9 mouse cellular contexts compared by ENCODE assay signal in genomic region chr13:48679351-48679750, GRCm38 (mm10). TPM values are rescaled to one million over a fixed set of nuclear protein-coding genes. Genes with fewer than 3 reads are reported as not detected.
DNase-seq lines count a peak whose midpoint lies in the region; ATAC-seq and TF ChIP-seq lines count a peak whose summit lies in the region.
"Had no signal": no experiment of that assay in that cellular context is flagged by ENCODE, and none has a peak within 500 bp of the region (broad histone marks: within the 10 kb centered on the region; RNA-seq: fewer than 3 reads in every experiment).

No protein-coding gene starts in this region.

- no peak for DNase-seq in heart, postnatal 0 days (ENCODE audit: low spot score)
- no peak for DNase-seq in heart, postnatal 25 days (ENCODE audit: low spot score)
- DNase-seq in 3T3-L1 (ENCODE audit: low read depth, low spot score) = peak; percentile 27
- DNase-seq in adipocyte (ENCODE audit: low spot score) = peak; percentile 12
- DNase-seq in limb, embryonic 10.5 days (ENCODE audit: low spot score) = peak; percentile 54
- no peak for DNase-seq in left cerebral cortex, postnatal 25 days (ENCODE audit: low spot score in 2 of 2)
- no peak for DNase-seq in Muller cell, postnatal 12 days (ENCODE audit: inconsistent ontology term)
- no peak for DNase-seq in heart, postnatal 36 days

- peaks cover 27% of the 10 kb centered on the region; the same call in 1 of the 2 replicates for H3K27me3 ChIP-seq in heart, postnatal 0 days (ENCODE audit: control insufficient read depth, insufficient read depth, low read length)
- peaks cover 66% of the 10 kb centered on the region for H3K27me3 ChIP-seq in limb, embryonic 10.5 days (ENCODE audit: low read depth, poor library complexity, severe bottlenecking)

- H3K9me3 ChIP-seq in heart, postnatal 0 days (replicated peaks; ENCODE audit: control insufficient read depth, low read length) = no peaks in the 10 kb centered on the region
- H3K9me3 ChIP-seq in limb, embryonic 10.5 days (replicated peaks) = no peaks in the 10 kb centered on the region
- H3K9me3 ChIP-seq: midbrain, embryonic 10.5 days had no signal

- peak; percentile 40 for TF ChIP-seq CTCF in heart, postnatal 0 days (IDR thresholded peaks at IDR 0.05; ENCODE audit: low read depth)

- H3K9ac ChIP-seq in heart, postnatal 0 days (replicated peaks; ENCODE audit: low read depth, low read length) = no peak overlapping the region

- WGBS in heart, postnatal 0 days = 19% methylated on average over 1 of the region's 1 CpGs
- 41% methylated on average over 1 of the region's 1 CpGs for WGBS in limb, embryonic 10.5 days

- no peak overlapping the region for H3K27ac ChIP-seq in heart, postnatal 0 days (ENCODE audit: low read depth)
- no peak overlapping the region for H3K27ac ChIP-seq in limb, embryonic 10.5 days
- H3K27ac ChIP-seq: midbrain, embryonic 10.5 days had no signal

- H3K4me1 ChIP-seq in heart, postnatal 0 days (ENCODE audit: control insufficient read depth, insufficient read depth) = no peaks in the 10 kb centered on the region
- peaks cover 5% of the 10 kb centered on the region; the same call in 1 of the 2 replicates for H3K4me1 ChIP-seq in limb, embryonic 10.5 days
- H3K4me1 ChIP-seq: midbrain, embryonic 10.5 days had no signal

- no peak for ATAC-seq in heart, postnatal 0 days (ENCODE audit: insufficient read depth, low read depth)

- intact Hi-C loops in heart, postnatal 25 days (cut with DNase I) = no loop called here
- intact Hi-C loops in left cerebral cortex, postnatal 25 days (cut with DNase I) = no loop called here
- intact Hi-C loops in heart, postnatal 36 days (cut with DNase I) = no loop called here

- H3K4me2 ChIP-seq in heart, postnatal 0 days (ENCODE audit: low read depth, low read length) = no peak overlapping the region

- H3K4me3 ChIP-seq in heart, postnatal 0 days (ENCODE audit: low read depth, low read length) = no peak overlapping the region
- H3K4me3 ChIP-seq in limb, embryonic 10.5 days = no peak overlapping the region
- H3K4me3 ChIP-seq: midbrain, embryonic 10.5 days had no signal

- H3K36me3 ChIP-seq in heart, postnatal 0 days (replicated peaks; ENCODE audit: control insufficient read depth, insufficient read depth, low read length) = no peaks in the 10 kb centered on the region
- H3K36me3 ChIP-seq in limb, embryonic 10.5 days = no peaks in the 10 kb centered on the region
- H3K36me3 ChIP-seq: midbrain, embryonic 10.5 days had no signal

- TF ChIP-seq EP300 in heart, postnatal 0 days (IDR thresholded peaks at IDR 0.05; ENCODE audit: low read depth) = no peak

RNA-seq across cellular contexts. Expression of gene Barx1, which starts 16.6 kb away (rescaled TPM):
- total RNA-seq in heart, postnatal 0 days (2014; rRNA removed; ENCODE audit: low replicate concordance) = not detected in 2 replicates
- polyA plus RNA-seq in heart, postnatal 0 days (2015; fragmentation: Nextera tagmentation; extraction: Ambion mirVana) = 0.08 TPM in 1 of 2 replicates, not detected in the other
- total RNA-seq in heart, postnatal 25 days (2021) = not detected
- polyA plus RNA-seq in limb, embryonic 10.5 days (2016; fragmentation: Nextera tagmentation; extraction: Ambion mirVana) = 0.16 and 4.1 TPM in 2 replicates
- not detected for total RNA-seq in left cerebral cortex, postnatal 25 days (2021)
- not detected for total RNA-seq in heart, postnatal 36 days (2021)

RNA-seq across cellular contexts. Expression of gene Ptpdc1, which starts 53.9 kb away (rescaled TPM):
- 5.6 and 5.7 TPM in 2 replicates for total RNA-seq in heart, postnatal 0 days (2014; rRNA removed; ENCODE audit: low replicate concordance)
- 3.1 and 3.5 TPM in 2 replicates for polyA plus RNA-seq in heart, postnatal 0 days (2015; fragmentation: Nextera tagmentation; extraction: Ambion mirVana)
- total RNA-seq in heart, postnatal 25 days (2021) = 1 to 10 TPM; 4.6 to 6.0 TPM
- 6.0 and 10.9 TPM in 2 replicates for polyA plus RNA-seq in limb, embryonic 10.5 days (2016; fragmentation: Nextera tagmentation; extraction: Ambion mirVana)
- 10 to 100 TPM; 25.0 to 25.8 TPM for total RNA-seq in left cerebral cortex, postnatal 25 days (2021)
- 1 to 10 TPM; 4.6 to 5.4 TPM for total RNA-seq in heart, postnatal 36 days (2021)

Comparison
In these comparisons a context has a peak if more than half of its experiments do, and no peak if none do; other contexts are left out.
1. DNase-seq: peak in 3T3-L1 (single experiment), adipocyte (single experiment) and limb, embryonic 10.5 days (single experiment); none in heart, postnatal 0 days (single experiment), heart, postnatal 25 days (single experiment), left cerebral cortex, postnatal 25 days (0 of 2), Muller cell, postnatal 12 days (single experiment) and heart, postnatal 36 days (0 of 2).